Mouse (Mus musculus): ENCODE results near the gene Psen2. TPM values are rescaled to one million over a fixed set of nuclear protein-coding genes. Genes with fewer than 3 reads are reported as not detected.

Gene Psen2
- polyA plus RNA-seq, 1 experiment = 58.1 TPM

DNA sequence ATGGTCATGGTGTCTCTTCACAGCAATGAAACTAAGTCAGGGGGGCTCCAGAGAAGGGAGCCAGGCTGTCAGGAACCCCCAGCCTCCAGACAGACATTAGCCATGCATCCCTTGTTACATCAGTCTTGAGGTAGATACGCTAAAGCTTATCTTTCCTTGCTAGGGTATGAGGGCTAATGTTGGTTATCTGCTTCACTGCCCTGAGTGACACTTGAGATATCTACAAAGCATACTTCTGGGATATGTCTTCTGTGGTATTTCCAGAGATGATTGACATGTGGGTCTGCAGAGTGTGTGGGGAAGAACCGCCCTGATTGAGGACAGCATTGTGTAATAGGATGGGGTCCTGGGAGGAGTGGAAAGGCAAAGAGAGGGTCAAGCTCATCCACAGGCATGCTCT is 3.5 kb downstream of the Psen2 start:
- H3K27ac ChIP-seq (ENCODE audit: control insufficient read depth, insufficient read depth, low read depth, low read length, poor library complexity) = no peak overlapping the region
- TF ChIP-seq CTCF (IDR thresholded peaks at IDR 0.05; ENCODE audit: control insufficient read depth, insufficient read depth, low read length) = no peak
- TF ChIP-seq POLR2A (IDR thresholded peaks at IDR 0.05; ENCODE audit: borderline replicate concordance, control insufficient read depth, low read depth, low read length) = no peak
- H3K4me3 ChIP-seq (replicated peaks; ENCODE audit: control insufficient read depth, low read depth, low read length) = no peak overlapping the region
- peaks cover 10% of the 10 kb centered on the region for H3K4me1 ChIP-seq (ENCODE audit: control insufficient read depth, insufficient read depth, low read length)
- 46% methylated on average over 2 of the region's 2 CpGs for WGBS

DNA sequence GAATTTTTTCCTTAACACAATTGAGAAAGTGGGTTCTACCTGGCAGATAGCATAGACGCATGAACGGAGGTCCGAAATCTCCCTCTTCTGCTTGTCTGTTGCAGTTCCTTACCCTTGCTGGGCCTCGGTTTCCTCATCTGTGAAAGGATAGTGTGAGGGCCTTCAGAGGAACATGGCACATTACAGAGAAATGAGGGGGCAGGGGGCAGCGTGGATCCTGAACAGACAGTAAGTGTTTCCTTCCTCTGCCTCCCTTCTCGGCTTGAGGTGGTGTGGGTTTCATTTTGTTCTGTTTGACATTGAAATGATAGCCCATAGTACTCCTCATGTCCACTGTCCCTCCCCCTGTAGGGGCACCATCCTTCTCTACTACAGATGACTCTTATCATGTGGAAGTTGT is 5.8 kb downstream of the Psen2 start:
- Histone ChIP-seq H3K27ac (ENCODE audit: control insufficient read depth, insufficient read depth, low read depth, low read length, poor library complexity) (no peak overlapping the region), H3K4me1 (ENCODE audit: control insufficient read depth, insufficient read depth, low read length) (peaks cover 8% of the 10 kb centered on the region)
- TF ChIP-seq CTCF (IDR thresholded peaks at IDR 0.05; ENCODE audit: control insufficient read depth, insufficient read depth, low read length) (no peak), POLR2A (IDR thresholded peaks at IDR 0.05; ENCODE audit: borderline replicate concordance, control insufficient read depth, low read depth, low read length) (no peak)

DNA sequence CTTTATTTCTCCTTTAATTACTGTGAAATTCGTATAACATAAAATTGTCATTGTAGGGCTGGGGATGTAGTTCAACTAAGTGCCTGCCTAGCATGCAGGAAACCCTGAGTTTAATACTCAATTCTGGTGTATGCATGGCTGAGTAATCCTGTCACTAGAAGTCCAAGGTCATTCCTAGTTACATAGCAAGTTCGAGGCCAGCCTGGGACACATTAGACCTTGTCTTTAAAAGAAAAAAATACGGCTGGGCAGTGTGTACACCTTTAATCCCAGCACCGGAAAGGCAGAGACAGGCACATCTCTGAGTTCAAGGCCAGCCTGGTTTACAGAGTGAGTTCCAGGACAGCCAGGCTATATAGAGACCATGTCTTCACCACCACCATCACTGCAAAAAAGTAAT is 6.4 kb downstream of the Psen2 start:
- TF ChIP-seq CTCF (IDR thresholded peaks at IDR 0.05; ENCODE audit: control insufficient read depth, insufficient read depth, low read length) = no peak
- TF ChIP-seq POLR2A (IDR thresholded peaks at IDR 0.05; ENCODE audit: borderline replicate concordance, control insufficient read depth, low read depth, low read length) = no peak
- H3K4me1 ChIP-seq (ENCODE audit: control insufficient read depth, insufficient read depth, low read length) = peaks cover 8% of the 10 kb centered on the region
- H3K27ac ChIP-seq (ENCODE audit: control insufficient read depth, insufficient read depth, low read depth, low read length, poor library complexity) = peak overlapping the region; percentile 80; the same call in 1 of the 2 replicates
- H3K4me3 ChIP-seq (replicated peaks; ENCODE audit: control insufficient read depth, low read depth, low read length) = peak overlapping the region; percentile 80
- WGBS = 51% methylated on average over 4 of the region's 4 CpGs

More for the DNA sequence above, 5.8 kb downstream of the Psen2 start:
- WGBS = 62% methylated on average over 6 of the region's 6 CpGs
- no peak overlapping the region for H3K4me3 ChIP-seq (replicated peaks; ENCODE audit: control insufficient read depth, low read depth, low read length)

DNA sequence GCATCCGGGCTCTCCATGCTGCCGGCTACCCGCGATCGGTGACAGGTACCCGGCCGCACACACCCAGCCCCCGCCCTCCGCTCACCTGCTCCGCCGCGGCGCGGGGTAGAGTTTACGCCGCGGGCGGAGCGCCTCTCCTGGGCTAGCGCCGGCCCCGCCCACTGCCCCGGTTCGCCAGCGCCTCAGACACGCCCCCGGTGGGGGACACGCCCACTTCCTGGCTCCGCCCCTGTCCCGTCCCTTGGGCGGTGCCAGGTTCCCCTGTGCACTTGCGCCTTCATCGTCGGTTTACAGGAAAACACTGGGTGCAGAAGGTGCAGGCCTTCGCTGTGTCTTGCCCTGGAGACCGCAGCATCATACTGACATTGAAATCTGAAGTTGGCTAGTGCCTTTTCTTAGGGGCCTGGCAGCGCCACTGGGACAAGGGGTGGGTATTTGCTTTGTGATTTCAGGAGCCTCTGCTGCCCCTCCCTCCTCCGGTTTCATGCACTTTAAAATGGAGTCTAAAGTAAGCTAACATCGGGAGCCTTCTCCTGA is 7.0 kb downstream of the Psen2 start:
- Histone ChIP-seq H3K4me3 (replicated peaks; ENCODE audit: control insufficient read depth, low read depth, low read length) (peak overlapping the region; percentile 80), H3K27ac (ENCODE audit: control insufficient read depth, insufficient read depth, low read depth, low read length, poor library complexity) (peak overlapping the region; percentile 86), H3K4me1 (ENCODE audit: control insufficient read depth, insufficient read depth, low read length) (peaks cover 6% of the 10 kb centered on the region)
- WGBS = under 1% methylated on average over 38 of the region's 39 CpGs
- 0 out of 2 replicates have a peak, but pooled peaks have one; percentile 1 for TF ChIP-seq CTCF (IDR thresholded peaks at IDR 0.05; ENCODE audit: control insufficient read depth, insufficient read depth, low read length)
- TF ChIP-seq POLR2A (IDR thresholded peaks at IDR 0.05; ENCODE audit: borderline replicate concordance, control insufficient read depth, low read depth, low read length) = peak; percentile 87

DNA sequence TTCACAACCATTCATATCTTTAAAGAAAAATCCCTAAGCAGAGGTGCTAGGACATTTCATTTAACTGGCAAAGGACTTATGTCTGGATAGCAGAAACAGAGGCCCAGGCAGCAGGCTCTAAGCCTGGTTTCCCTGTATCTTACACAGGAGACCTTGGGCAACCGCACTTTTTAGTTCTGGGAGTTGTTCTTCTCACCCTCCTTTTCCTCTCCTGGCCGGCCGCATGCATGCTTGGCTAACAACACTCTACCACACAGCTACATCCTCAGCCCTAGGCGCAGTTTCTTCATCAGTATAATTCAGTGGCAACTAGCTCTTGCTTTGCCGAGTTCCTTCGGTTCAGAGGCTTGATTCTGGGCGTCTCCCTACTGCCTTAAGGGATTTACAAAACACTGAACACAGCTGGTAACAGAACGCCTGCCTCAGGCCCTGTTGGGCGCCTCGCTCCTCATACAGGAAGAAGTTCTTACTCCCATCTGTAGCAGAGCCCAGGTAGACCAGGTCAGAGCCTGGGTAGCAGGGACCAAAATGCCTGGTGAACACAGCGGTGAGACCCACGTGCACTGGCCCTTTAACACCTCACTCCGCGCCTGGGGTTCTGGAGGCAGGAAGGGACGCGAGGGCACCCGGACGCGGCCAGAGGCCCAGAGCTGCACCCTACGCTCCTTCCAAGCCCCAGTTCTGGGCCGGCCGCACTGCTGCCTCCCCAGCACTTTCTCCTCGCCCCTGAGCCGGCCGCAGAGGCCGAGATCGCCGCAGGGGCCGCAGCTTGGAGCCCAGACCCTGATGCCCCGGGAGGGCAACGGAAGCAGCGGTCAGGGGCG is 7.7 kb downstream of the Psen2 start:
- 1% methylated on average over 33 of the region's 33 CpGs for WGBS
- no peak for TF ChIP-seq POLR2A (IDR thresholded peaks at IDR 0.05; ENCODE audit: borderline replicate concordance, control insufficient read depth, low read depth, low read length)
- TF ChIP-seq CTCF (IDR thresholded peaks at IDR 0.05; ENCODE audit: control insufficient read depth, insufficient read depth, low read length) = no peak
- Histone ChIP-seq H3K4me1 (ENCODE audit: control insufficient read depth, insufficient read depth, low read length) (peaks cover 6% of the 10 kb centered on the region), H3K4me3 (replicated peaks; ENCODE audit: control insufficient read depth, low read depth, low read length) (peak overlapping the region; percentile 77), H3K27ac (ENCODE audit: control insufficient read depth, insufficient read depth, low read depth, low read length, poor library complexity) (peak overlapping the region; percentile 86)

- no peak overlapping the region; the same call in 1 of the 2 replicates for H3K27ac ChIP-seq (ENCODE audit: control insufficient read depth, insufficient read depth, low read depth, low read length, poor library complexity)
These were observed 8.9 kb downstream of the Psen2 start for GRCm38 (mm10) chr1:180254316-180254715.

GRCm38 (mm10) chr1:180252656-180253190 is 10.5 kb downstream of the Psen2 start:
- no peak for TF ChIP-seq POLR2A (IDR thresholded peaks at IDR 0.05; ENCODE audit: borderline replicate concordance, control insufficient read depth, low read depth, low read length)
- no peak for TF ChIP-seq CTCF (IDR thresholded peaks at IDR 0.05; ENCODE audit: control insufficient read depth, insufficient read depth, low read length)
- Histone ChIP-seq H3K27ac (ENCODE audit: control insufficient read depth, insufficient read depth, low read depth, low read length, poor library complexity) (no peak overlapping the region; the same call in 1 of the 2 replicates), H3K4me1 (ENCODE audit: control insufficient read depth, insufficient read depth, low read length) (peaks cover 8% of the 10 kb centered on the region), H3K4me3 (replicated peaks; ENCODE audit: control insufficient read depth, low read depth, low read length) (no peak overlapping the region)
- WGBS = 83% methylated on average over 11 of the region's 11 CpGs

More at GRCm38 (mm10) chr1:180254316-180254715, 8.9 kb downstream of the Psen2 start:
- TF ChIP-seq POLR2A (IDR thresholded peaks at IDR 0.05; ENCODE audit: borderline replicate concordance, control insufficient read depth, low read depth, low read length) = no peak
- TF ChIP-seq CTCF (IDR thresholded peaks at IDR 0.05; ENCODE audit: control insufficient read depth, insufficient read depth, low read length) = no peak
- Histone ChIP-seq H3K4me3 (replicated peaks; ENCODE audit: control insufficient read depth, low read depth, low read length) (no peak overlapping the region), H3K4me1 (ENCODE audit: control insufficient read depth, insufficient read depth, low read length) (peaks cover 6% of the 10 kb centered on the region)
- WGBS = 68% methylated on average over 5 of the region's 5 CpGs

Data from bone marrow, adult 2 months (tissue).